Mouse (Mus musculus) heart, postnatal 14 days (tissue): ENCODE results near the gene 5330417H12Rik. TPM values are rescaled to one million over a fixed set of nuclear protein-coding genes. Genes with fewer than 3 reads are reported as not detected.

Experiments
- DNase-seq, 2 experiments: peaks; one replicate each; pipeline ENCODE4 v3.0.0; 2021 to 2022
- intact Hi-C: fragments of 180-260 bp; cut with DNase I; formaldehyde crosslinking; loops from one replicate; pipeline ENCODE4 v1.15.1; 2025
- total RNA-seq, 2 experiments: library from RNA; stranded (reverse); gene quantifications; 2 replicates each; pipeline ENCODE4 v1.2.3; 2021

5330417H12Rik gene
- total RNA-seq, 2 experiments from 2014 or later, result not detected

DNA sequence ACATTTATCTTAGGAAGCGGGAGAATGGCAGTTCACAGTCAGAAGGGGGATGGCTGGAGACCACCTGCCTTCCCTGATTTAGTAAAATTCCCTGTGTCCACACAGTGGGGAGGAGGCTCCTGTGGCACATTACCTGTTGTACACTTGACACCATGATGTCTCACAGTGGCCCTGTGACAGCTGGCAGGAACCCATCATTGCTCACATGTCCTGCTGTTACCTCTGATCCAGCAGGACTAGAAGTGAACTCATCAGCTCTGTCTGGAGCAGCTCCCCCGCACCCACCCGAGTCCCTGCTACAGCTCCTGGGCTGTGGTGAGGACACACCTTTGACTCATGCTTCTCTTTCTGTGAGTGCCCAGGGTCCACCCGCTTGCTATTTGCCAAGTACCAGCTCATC, 8.2 kb upstream of the 5330417H12Rik start:
- no peak for DNase-seq
- intact Hi-C loops, result no loop called here

- intact Hi-C loops, result no loop called here
- DNase-seq, result no peak
Measured at GRCm38 (mm10) chr7:107628383-107628782, 3.4 kb upstream of the 5330417H12Rik start.

DNA sequence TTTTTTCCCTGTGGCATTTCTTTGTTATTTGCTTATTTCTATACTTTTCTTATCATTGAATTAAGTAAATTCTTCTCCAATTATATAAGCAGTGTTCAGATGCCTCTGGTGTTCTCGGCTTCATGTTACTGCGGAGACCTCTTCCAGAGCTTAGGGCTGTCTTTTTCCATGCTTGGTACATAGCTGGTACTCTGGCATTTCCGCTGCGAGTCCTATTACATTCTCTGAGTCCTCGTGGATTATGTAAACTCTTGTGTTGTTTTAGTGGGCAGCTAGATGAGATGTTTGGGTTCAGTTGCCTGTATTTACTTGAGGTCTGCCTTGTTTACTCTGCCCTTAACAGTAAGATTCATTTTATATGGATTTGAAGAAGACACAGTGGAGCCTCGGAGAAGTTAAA, 820 bp upstream of the 5330417H12Rik start:
- intact Hi-C loops, result no loop called here
- no peak for DNase-seq

- DNase-seq, result no peak
- intact Hi-C loops, result no loop called here
Measured at GRCm38 (mm10) chr7:107624432-107624831, 529 bp downstream of the 5330417H12Rik start.

DNA sequence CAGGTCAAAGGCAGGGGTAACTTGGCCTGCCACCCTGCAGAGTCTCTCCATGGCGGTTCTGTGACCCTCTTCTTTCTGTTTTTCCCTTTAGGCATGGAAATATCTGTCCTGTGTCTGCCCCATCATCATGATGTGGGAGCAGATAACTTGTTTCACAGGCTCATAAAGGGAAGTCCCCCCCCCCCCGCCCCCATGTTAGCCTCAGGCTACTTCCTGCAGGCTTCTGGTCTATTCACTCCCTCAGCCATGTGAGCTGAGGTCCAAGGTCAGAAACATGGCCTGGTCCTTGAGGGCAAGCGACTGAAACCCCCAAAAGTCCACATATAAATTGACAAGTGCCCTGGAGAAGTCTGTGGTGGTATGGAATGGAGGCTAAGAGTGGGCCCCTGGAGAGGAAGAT, 4.8 kb downstream of the 5330417H12Rik start:
- no peak for DNase-seq
- intact Hi-C loops, result no loop called here

- no peak for DNase-seq
- intact Hi-C loops, result no loop called here
Measured at GRCm38 (mm10) chr7:107619225-107619624, 5.7 kb downstream of the 5330417H12Rik start.

DNA sequence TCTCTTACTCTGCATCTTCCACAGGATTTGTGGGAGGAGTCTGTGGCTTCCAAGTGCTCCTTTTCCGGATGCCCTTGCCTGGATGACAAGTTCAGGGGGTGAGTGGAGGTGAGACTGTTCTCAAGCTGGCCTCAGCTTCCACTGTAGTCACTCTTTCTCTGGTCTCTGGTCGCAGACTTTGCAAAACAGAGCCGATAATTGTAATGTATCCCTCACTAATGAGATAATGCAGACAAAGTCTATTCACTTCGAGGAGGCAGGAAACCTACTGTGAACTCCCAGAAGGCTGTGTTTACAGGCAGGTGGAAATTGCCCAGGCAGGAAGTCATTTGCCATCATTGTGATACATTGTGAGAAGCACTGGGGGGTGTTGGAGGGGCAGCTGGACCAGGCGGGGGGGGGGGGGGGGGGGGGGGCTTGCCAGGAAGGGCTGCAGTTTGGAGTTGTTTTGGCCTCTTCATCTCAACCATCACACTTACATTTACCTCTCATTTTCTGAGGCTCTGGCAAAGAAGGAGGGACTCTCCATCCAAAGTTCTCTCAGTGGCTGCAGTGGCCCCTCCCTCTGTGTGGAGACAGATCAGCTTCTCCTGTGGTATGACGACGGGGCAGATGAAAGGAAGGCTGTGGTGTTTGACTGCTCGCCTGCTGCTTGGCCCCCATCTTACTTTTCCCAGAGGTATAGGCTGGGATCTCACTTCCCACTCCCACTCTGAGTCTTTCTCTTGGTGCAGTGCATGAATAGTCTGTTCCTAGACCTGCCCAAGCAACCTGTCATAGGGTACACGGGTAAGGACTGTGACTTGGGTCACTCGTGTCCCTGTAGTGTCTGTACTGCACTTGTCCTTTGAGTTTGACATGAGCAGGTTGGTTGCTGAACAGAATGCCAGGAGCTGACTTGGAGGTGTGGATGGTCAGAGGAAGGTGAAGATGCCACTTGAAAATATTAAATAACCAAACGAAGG, 6.7 kb downstream of the 5330417H12Rik start:
- intact Hi-C loops, result no loop called here
- DNase-seq, result no peak

GRCm38 (mm10) chr7:107610880-107611279, 14.1 kb downstream of the 5330417H12Rik start:
- DNase-seq, result no peak
- intact Hi-C loops, result no loop called here

- intact Hi-C loops, result no loop called here
- DNase-seq, result no peak
Measured at GRCm38 (mm10) chr7:107609622-107610255, 15.2 kb downstream of the 5330417H12Rik start.

GRCm38 (mm10) chr7:107607766-107608165, 17.2 kb downstream of the 5330417H12Rik start:
- no peak for DNase-seq
- intact Hi-C loops, result no loop called here

GRCm38 (mm10) chr7:107602913-107603312, 22.0 kb downstream of the 5330417H12Rik start:
- intact Hi-C loops, result no loop called here
- DNase-seq, result no peak

DNA sequence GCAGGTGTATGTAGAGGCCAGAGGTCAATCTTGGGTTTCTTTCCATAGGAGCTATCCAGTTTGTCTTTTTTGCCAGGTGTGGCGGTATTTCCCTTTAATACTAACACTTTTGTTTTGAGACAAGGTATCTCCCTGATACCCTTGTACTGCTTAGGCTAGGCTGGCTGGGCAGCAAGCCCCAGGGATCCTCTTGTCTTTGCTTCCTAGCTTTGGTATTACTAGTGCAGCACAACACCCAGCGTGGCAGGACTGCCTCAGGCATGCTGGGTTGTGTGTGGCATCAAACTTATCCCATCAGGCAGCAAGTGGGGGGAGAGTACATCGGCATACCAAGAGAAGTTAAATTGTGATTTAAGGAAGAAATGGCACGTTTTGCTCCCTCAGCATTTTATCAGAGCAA, 22.5 kb downstream of the 5330417H12Rik start:
- DNase-seq, result no peak
- intact Hi-C loops, result no loop called here

DNA sequence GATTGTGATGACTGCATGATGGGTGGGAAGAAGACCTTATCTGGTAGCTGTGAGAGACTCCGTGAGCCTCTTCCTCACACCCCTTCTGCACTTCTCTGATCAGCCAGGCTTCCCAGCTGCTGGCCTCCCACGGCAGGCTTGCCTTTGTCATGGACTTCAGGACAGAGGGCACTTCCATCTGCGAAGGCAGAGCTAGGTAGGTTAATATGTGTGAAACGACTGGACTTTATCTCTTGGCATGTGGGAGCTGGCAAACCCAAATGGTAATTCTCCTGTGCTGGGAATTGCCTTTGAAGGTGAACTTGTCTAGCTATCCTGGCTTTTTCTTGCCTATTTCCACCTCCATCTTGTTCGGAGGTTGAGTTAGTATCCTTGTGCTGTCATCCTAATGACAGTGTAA, 24.3 kb downstream of the 5330417H12Rik start:
- DNase-seq, result no peak
- intact Hi-C loops, result no loop called here

GRCm38 (mm10) chr7:107597956-107598355, 27.0 kb downstream of the 5330417H12Rik start:
- no peak for DNase-seq
- intact Hi-C loops, result no loop called here

DNA sequence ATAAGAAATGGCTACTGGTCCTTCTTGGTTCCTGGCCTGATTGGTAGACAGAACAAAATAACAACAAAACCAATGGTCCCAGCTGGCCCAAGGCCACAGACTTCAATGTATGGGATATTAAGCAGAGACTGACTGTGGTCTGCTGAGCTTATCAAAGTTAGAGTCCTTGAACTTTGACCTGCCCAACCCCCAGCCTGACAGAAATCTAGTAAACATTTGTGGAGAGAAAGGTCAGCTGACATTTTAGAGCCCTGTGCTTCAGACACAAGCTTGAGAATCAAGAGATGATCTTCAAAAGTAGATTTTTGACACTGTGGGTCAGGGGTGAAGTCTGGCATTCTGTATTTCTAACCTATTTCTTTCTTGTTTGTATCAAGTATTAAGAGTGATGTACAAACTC, 28.2 kb downstream of the 5330417H12Rik start:
- no peak for DNase-seq
- intact Hi-C loops, result no loop called here

- intact Hi-C loops, result no loop called here
- DNase-seq, result no peak
Measured at GRCm38 (mm10) chr7:107595426-107595825, 29.5 kb downstream of the 5330417H12Rik start.

- intact Hi-C loops, result no loop called here
- peak; percentile 89 to 92 for DNase-seq
Measured at GRCm38 (mm10) chr7:107594857-107595402, 30.0 kb downstream of the 5330417H12Rik start, which contains the start of gene Ppfibp2. TSS of gene Ppfibp2 (plus strand) at chr7:107595207.

- intact Hi-C loops, result no loop called here
- DNase-seq, result peak; percentile 39 to 60
Measured at GRCm38 (mm10) chr7:107594325-107594856, 30.6 kb downstream of the 5330417H12Rik start.

DNA sequence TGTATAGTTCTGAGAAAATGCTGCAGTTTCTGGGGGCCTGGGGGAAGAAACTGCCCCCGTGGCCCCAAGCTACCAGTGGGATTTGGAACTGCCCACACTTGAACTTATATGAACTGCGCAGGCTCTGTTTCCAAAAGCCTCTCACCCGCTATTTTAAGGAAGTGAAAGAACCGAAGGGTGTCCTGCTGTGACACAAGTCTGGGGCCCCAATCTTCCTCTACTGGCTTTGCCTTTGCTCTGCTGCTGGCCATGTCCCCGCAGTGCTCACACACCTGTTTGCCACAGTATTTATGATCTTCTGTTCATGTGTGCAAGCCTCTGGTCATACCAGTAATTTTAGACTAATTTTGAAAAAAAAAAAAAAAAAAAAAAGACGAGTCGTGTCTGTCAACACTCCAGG, 31.1 kb downstream of the 5330417H12Rik start:
- intact Hi-C loops, result loop anchor here (2.0 kb wide), 1 partner anchor 67 kb away; no protein-coding TSS in a partner anchor
- peak; percentile 7 to 23 for DNase-seq

DNA sequence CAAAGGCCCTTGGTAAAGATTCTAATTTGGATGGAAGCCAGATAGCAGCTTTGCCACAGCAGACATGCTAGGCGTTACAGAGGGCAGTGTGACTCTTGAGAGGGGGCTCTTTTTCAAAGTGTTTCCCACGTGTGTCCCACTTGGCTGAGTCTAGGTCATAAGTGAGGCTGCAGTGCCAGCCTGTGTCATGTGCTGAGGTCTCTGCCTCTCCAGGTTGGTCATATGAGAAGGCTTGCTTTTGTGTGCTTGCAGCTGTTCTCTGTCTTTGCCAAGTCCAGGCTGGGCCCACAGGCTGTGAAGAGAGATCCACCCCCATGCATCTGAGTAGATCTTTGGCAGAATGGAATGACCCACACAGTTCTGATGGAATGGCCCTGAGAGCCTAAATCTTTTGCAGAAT, 32.3 kb downstream of the 5330417H12Rik start:
- intact Hi-C loops, result loop anchor here (2.0 kb wide), 1 partner anchor 68 kb away; no protein-coding TSS in a partner anchor
- peak; percentile 30 to 31 for DNase-seq

- no peak for DNase-seq
- intact Hi-C loops, result no loop called here
Measured at GRCm38 (mm10) chr7:107574276-107574675, 50.7 kb downstream of the 5330417H12Rik start.
